Mouse (Mus musculus): Measurements from ENCODE around the gene Txndc2.
"Not testable (repeated sequence)": the region's sequence is repeated elsewhere in the genome, so short reads cannot be mapped to it uniquely, and the experiment has no call there.

Txndc2 gene

DNA sequence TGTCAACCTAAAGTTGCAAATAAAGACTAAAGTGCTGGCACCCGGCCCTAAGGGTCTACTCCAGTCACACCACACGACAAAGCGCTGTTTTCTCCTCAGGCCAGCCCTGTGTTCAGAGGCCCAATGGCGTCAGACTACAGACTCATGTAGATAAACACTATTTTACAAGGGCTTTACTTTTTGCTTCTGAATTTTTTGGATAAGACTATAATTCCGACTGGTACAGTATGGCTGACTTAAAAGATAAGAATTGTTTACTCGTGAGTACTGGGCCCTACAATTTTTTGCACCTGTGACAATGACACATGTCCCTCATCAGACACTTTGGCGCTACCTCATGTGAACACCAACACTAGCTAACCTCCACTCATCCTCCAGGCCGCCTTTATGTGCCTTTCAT, 14.1 kb upstream of the Txndc2 start:
- DNase-seq (ENCODE audit: low spot score in 2 of 2) = no peak

- DNase-seq (ENCODE audit: low spot score in 2 of 2) = no peak
Measured at GRCm38 (mm10) chr17:65655608-65656007, 13.6 kb upstream of the Txndc2 start.

DNA sequence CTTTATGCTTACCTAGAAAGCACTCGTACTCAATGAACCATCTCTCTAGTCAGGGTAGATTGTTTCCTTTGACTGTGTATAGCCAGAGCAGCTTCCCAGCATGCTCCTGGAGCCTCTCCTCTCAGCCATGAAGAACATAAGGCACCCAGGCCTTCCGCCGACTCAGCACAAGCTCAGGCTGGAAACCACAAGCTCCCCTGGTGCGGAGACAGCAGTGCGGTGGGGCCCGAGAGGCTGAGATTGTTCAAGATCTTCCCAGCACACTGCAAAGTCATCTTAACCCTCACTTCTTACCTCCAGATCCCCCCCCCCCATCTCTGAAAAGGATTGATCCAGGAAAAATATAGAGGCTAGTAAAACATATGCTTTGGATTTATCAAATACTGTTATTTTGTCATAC, 8.6 kb upstream of the Txndc2 start:
- DNase-seq (ENCODE audit: low spot score in 2 of 2) = no peak

DNA sequence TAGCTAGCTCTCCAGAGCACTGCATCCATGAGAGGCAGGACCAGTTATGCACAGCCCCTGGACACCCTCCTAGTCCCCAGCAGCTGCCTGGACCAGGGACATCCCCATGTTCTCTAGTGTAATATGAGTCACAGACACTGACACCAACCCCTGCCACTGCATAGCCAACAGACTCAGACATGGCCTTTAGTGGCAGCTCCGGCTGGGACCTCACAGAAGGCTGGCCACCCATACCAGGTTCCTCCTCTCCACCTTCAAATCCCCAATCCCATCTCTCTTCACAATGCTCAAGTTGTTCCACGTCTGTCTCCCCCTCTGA, 7.2 kb upstream of the Txndc2 start:
- DNase-seq (ENCODE audit: low spot score in 2 of 2) = no peak

- no peak for DNase-seq (ENCODE audit: low spot score in 2 of 2)
Measured at GRCm38 (mm10) chr17:65648371-65649174, 6.6 kb upstream of the Txndc2 start.

DNA sequence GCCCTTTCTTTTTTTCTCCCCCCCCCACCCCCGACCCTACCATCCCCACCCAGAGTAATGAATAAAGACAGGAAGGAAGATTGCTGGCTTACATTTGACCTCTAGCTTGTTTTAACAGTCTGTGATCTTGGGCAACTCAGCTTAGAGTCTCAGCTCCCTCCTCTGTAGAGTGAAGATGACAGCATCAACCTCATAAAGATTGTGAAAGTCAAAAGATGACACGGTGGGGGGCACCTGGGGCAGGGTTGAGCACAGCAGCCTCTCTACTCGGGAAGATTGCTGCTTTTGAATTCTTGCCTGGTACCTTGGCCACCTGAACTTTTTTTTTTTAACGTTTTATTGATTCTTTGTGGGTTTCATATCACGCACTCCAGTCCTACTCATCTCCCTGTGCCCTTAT, 6.0 kb upstream of the Txndc2 start:
- DNase-seq (ENCODE audit: low spot score in 2 of 2) = no peak

DNA sequence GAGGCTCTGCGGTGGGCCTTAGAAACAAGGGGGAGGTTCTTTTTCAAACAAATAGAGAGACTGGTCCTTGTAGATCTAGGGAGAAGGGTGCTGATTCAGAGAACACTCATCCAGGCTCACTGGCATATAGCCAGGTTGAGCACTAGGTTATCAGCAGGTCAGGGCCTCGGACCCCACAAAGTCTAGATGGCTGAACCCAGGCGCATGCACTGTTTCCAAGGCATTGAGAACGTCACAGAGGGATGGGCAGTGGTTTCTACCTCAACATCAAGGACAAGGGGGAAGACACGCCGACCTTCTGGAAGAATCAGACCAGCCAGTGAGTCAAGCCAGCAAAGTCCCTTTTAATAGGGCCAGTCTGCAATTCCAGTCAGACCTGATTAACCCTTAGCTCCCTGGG, 5.3 kb upstream of the Txndc2 start:
- DNase-seq (ENCODE audit: low spot score in 2 of 2) = no peak

DNA sequence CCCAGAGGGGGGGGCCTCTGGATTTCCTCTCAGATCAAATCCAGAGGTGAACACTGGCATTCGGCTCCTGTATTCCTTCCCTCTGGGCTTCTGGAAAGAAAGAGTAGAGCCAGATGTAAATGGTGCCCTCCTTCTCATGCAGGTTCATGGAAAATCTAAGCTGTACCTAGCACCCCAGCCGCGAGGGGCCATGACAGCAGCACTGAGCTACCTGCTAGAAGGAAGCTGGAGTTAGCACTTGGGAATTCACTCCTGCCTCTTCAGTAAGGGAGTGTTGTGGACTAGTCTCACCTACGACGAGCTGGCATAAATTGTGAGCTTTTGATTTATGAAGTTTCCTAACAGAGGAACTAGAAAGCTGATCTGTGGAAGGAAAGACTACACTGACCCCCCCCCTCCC, 1.6 kb upstream of the Txndc2 start:
- no peak for DNase-seq (ENCODE audit: low spot score in 2 of 2)

DNA sequence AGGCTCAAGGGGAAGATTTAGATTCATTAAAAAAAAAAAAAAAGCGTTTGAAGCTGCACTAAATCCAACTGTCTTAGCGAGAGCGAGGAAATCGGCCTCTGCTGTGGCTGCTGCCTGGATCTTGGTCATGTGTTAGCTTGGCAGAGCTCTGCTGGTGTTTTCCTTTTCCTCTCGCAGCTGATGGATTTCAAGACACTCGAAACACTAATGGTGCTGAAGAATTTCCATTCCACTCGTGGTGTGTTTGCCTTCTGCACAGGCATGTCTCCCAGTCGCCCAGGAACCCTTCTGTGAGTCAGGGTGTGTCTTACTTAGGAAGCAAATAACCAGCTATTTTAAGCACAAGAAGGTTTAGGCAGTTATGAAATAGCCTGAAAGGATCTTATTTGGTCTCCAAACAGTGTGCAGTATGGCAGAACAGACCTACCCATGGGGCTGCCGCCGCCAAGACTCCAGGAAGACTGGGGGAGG, 1.1 kb upstream of the Txndc2 start:
- no peak for DNase-seq (ENCODE audit: low spot score in 2 of 2)

DNA sequence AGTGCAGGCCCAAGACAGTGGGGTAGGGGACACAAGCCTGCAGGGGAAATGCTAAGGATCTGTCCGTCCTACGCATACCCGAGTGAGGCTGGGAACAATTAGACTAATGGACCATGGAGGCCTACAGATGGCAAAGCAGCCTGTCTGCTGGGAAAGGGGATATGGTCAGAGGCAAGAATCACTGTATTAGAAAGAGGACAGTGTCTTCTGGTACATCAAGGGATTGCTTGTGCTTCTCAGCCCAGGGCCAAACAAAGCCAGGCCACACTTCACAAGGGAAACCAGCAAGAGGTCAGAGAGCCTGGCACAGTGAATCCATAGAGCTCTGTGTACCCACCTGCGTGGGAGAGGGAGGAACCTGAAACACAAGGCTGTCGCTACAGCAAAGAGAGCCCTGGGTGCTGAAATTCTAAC, 617 bp upstream of the Txndc2 start:
- DNase-seq (ENCODE audit: low spot score in 2 of 2) = no peak

DNA sequence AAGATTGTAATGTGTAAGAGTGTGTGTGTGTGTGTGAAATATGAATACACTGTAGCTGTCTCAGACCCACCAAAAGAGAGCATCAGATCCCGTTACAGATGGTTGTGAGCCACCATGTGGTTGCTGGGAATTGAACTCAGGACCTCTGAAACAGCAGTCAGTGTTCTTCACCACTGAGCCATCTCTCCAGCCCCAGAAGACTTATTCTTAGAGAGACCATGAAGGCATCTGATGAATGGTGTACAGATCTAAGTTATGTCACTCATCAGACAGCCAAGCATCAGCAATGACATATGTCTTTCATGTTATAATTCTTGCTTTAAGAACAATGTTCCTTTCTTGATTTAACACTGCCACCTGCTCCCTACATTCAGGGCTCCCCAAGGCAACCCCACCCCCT, 2.8 kb downstream of the Txndc2 start:
- no peak for DNase-seq (ENCODE audit: low spot score in 2 of 2)

DNA sequence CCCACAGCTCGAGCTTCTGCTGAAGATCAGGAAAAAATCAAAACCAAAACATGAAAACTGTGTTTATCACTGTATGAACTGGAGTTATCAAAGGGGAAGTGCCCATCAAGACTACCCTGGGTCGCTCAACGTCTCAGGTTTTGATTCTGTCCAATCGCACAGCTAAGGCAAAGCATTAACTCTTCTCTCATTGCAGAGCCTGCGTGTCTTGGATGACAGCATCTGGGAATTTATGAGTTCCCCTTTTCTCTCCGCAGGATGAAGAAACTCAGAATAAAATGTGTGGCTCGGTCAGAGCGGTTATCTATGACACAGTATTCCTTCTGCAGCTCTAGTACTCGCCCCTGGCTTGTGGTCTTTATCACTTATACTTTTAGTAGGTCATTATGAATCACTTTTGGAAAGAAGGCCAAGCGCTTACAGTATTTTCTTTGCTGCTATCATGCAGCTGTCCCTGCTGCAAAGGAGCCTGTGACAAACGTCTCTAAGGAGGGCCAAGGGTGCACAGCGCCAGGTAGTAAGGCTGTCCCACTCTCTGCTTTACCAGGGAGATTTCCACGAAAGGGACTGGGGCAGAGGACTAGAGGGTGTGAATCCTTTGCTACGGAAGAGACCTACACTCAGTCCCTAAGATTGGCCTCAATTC, 6.1 kb downstream of the Txndc2 start:
- DNase-seq (ENCODE audit: low spot score in 2 of 2) = no peak

- DNase-seq (ENCODE audit: low spot score in 2 of 2) = no peak
Measured at GRCm38 (mm10) chr17:65629943-65630342, 12.0 kb downstream of the Txndc2 start.

GRCm38 (mm10) chr17:65628823-65629532, 13.0 kb downstream of the Txndc2 start:
- DNase-seq (ENCODE audit: low spot score in 2 of 2) = not testable (repeated sequence)

GRCm38 (mm10) chr17:65626301-65626700, 15.7 kb downstream of the Txndc2 start:
- no peak for DNase-seq (ENCODE audit: low spot score in 2 of 2)

DNA sequence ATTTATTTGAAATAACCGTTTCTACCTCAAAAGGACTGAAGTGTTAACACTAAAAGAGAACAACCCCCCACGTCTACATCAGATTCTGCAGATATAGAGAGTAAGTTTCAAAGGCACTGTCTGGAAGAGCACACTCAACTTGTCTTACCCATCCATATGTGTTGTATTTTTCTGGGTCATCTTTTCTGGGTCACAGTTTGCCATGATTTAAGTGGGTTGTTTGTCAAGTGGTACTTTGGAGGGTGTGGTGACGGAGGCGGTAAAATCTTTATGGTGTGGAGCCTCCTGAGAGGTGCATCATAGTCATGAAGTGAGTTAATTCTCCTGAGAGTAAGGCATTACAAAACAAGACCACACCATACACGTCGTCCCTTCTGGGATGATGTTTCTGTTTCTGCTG, 16.4 kb downstream of the Txndc2 start:
- DNase-seq (ENCODE audit: low spot score in 2 of 2) = no peak

GRCm38 (mm10) chr17:65623130-65623529, 18.8 kb downstream of the Txndc2 start:
- no peak for DNase-seq (ENCODE audit: low spot score in 2 of 2)

DNA sequence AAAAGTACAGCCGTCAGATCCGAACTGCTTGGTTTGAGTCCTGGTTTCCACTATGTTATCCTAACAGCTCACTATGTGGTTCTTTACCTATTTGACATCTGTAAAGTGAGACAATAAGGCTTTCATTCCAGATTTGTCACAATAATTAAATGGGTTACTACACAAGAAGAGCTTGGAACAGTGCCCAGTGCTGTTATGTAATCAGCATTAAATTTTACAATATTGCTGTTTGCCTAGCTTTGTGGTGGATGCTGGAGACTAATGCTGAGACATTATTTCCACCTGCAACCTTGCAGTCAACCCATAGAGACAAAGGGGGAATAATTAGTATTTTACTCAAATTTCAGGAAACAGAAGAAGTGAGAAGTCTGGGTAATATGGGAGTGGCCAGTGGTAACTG, 23.5 kb downstream of the Txndc2 start:
- no peak for DNase-seq (ENCODE audit: low spot score in 2 of 2)

- no peak for DNase-seq (ENCODE audit: low spot score in 2 of 2)
Measured at GRCm38 (mm10) chr17:65615678-65616077, 26.3 kb downstream of the Txndc2 start.

- DNase-seq (ENCODE audit: low spot score in 2 of 2) = no peak
Measured at GRCm38 (mm10) chr17:65614431-65614830, 27.5 kb downstream of the Txndc2 start.

DNA sequence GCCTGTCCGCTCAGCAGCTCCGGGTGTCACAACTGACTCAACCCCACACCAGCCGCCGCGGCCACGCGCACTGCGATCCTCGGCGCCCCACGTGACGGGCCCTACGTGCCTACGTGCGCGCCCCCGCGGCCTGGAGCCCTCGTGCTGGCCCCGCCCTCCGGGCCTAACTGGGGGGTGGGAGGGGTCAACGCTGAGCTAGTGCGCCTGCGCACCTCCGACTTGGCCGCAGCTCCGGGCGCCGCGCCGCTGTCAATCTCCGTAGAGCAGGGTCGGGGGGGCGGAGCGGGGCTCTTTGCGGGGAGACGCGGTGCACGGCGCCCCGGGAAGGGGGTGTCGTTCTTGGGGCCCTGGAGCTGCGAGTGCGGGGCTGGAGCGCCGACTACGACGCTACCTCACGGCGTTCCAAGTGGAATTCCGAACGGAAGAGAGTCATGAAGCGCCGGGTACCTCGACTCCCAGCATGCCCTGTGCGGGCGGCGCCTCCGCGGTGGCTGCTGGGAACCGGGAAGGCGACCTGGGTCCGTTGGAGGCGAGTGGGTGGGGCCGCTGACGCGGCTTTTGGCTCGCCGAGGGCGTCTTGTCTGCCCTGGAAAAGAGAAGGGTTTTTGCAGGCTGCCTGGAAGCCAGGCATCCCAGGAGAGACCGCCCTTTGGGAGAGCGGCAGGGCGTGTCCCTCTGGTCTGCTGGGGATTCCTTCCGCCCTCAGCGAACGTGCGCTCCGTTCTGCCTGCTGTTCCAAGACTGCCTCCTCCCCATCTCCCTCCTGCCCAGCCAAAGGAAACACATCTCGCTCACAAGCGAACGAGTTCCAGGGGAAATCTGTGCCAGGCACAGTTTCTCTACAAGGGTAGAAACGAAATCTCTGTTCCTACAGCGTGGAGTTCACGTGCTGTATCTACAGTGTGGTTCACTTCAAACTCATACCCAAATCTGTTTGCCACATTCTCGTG, 28.2 kb downstream of the Txndc2 start, which contains the start of gene Vapa:
Gene Vapa, minus strand, starts transcription at position 93 of the 950 bp plus-strand sequence.
- DNase-seq (ENCODE audit: low spot score in 2 of 2) = peak; percentile 96 to 99

DNA sequence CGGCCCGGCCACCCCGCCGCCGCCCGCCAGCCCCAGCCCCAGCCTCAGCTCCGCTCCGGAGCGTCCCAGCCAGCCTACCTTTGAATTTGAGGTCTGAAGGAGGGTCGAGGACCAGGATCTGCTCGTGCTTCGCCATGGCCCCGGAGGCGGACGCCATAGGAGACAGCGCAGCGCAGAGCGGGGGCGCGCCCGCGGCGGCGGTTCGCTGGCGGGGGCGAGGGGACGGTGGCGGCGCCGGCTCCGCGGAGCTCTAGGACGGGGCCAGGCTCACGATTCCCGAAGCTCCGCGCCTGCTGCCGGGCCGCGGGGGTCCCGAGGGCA, 28.9 kb downstream of the Txndc2 start:
- DNase-seq (ENCODE audit: low spot score in 2 of 2) = no peak
